Mouse (Mus musculus) spleen, adult 2 months (tissue): ENCODE data around the gene Ift43.

Source experiments
- CTCF ChIP-seq: fragments of 200-500 bp; IDR thresholded peaks from 2 replicates; pipeline ENCODE4 v1.5.1; 2011; ENCODE audit warnings: mild to moderate bottlenecking, inconsistent platforms; ENCODE audit not compliant: insufficient read depth, insufficient read length, insufficient replicate concordance; ENCODE audit errors: extremely low read depth
- POLR2A ChIP-seq: fragments of 200-500 bp; IDR thresholded peaks from 2 replicates; pipeline ENCODE4 v1.6.1; 2011; ENCODE audit warnings: low read depth, low read length, inconsistent platforms

- TF ChIP-seq POLR2A (no peak), CTCF (no peak)
Observed at GRCm38 (mm10) chr12:86155176-86155575, 72.8 kb downstream of the Ift43 start.
